Mouse (Mus musculus) stomach, postnatal 0 days (tissue): ENCODE results near the gene Nagk.

ENCODE experiments used
- CTCF ChIP-seq: IDR thresholded peaks from 2 replicates; pipeline ENCODE4 v1.5.1; 2016; ENCODE audit warnings: antibody characterized with exemption, low read depth, mild to moderate bottlenecking, moderate library complexity
- EP300 ChIP-seq: optimal IDR thresholded peaks from 2 replicates; pipeline ENCODE3; 2016; ENCODE audit warnings: antibody characterized with exemption

GRCm38 (mm10) chr6:83840086-83840485, 45.3 kb downstream of the Nagk start:
- TF ChIP-seq CTCF = no peak
- no peak for TF ChIP-seq EP300
